Mouse (Mus musculus) adrenal gland, adult 2 months (tissue): ENCODE measurements at regions not wholly inside any gene's neighbourhood (a gene's known extent, or its start where the extent isn't known, plus 50 kb on each side); places are given as distances from the start of the nearest gene placed in this dataset.

Experiments
- DNase-seq: peaks from one replicate; pipeline ENCODE4 v3.0.0; 2021

- no peak for DNase-seq
Measured at GRCm38 (mm10) chr2:137821344-137821916, 434.9 kb upstream of the Btbd3 start.

DNA sequence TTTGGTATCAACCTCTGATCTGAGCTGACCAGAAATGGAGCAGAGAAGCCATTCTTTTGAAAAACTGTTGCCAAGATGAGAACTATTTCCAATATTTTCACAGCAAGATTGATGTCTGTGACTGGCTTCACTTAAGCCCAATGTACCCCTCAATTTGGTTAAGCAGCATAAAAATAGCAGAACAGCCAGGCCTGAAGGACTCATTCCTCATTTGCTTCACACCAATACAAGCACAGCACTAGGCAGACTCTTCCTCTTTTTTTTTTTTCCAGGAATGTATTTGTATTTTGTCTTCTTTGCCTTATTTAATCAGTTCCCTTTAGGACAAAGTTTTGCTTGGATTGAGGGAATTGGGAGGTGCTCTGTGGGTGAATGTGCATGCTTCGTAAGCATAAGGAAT lies 441.4 kb upstream of the Btbd3 start:
- DNase-seq: no peak

DNA sequence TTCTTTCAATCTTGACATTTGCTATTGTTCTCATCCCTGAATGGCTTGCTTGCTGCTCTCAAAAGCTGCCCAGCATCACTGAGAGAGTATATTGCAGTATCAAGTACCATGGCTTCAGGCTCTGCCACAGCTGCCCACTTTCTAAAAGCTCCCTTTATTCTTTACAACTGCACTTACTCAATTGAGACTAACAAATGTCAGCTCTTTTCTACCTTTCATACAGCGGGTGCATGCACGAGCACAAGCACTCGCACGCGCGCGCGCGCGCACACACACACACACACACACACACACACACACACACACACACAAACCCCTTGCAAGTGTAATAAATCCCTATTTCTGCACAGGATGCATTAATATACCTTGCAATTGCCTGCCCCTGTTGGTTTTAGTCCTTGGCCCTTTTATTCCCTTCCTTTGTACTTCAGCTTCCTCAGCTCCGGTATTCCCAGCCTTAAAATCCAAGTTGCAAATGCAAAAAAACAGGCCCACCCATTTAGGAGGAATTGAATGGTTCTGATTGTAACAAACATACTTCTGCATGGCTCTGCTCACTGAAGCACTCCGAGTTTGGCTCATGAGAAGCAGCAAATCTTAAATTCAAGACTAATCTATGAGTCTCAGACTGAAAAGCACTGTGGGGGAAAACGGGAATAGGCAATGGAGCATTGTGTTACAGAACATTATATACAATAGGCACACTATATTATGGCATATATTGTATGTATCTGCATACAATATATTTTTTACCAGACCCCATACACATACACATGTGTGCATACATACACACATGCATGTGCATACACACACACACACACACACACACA lies 447.7 kb upstream of the Btbd3 start:
- no peak for DNase-seq

DNA sequence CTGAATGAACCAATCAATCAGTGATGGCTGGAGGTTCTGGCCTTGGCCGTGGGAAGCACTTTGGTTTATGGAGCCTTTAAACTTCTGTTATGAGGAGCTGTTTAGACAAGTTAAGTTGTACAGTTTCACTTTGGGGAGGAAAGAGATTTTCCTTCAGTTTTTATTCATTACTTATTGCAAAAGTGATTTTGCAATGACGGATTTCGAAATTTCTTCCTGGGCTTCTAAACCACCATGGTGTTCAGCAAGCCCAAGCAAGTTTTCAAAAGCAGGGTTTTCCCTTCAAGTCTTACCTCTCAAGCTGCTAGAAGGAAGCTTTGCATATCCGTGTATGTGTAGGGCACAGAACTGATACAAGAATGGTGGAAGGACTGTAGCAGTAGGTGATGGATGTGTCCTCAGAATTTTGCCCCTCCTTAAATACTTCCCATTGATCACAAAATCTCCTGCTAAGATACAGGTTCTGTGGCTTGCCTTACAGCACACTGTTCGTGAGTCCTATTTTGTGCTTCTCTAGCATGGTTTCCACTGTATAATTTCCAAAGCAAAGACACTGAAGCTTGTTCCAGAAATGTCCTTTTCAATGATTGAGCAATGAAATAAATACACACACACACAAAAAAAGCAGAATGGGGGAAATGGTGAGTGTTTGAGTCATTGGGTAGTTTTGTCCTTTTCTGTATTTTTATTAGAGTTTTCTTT lies 448.6 kb upstream of the Btbd3 start:
- DNase-seq: peak; percentile 7

GRCm38 (mm10) chr2:137794841-137795240 lies 461.5 kb upstream of the Btbd3 start:
- no peak for DNase-seq

- no peak for DNase-seq
Measured at GRCm38 (mm10) chr2:137784091-137784490, 472.3 kb upstream of the Btbd3 start.

GRCm38 (mm10) chr2:137777430-137777829 lies 478.9 kb upstream of the Btbd3 start:
- no peak for DNase-seq

DNA sequence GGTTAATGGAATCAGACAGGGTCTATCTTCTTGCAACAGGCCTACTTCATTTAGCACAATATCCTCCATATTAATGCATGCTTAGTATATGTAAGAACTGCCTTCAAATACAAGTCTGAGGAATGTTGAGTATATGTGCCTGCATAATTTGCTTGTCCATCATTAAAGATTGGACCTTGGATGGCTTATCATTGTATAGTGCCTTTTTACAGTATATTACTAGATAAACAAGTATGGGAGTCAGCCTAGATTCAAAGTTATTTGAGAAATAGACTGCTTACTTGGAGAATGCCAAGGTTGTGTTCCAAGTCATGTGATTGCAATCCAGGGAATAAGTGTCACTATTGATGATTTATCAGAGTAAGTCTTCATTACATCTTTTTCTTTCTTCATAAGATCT lies 491.6 kb upstream of the Btbd3 start:
- no peak for DNase-seq

GRCm38 (mm10) chr2:137759455-137759854 lies 496.9 kb upstream of the Btbd3 start:
- DNase-seq: no peak

- DNase-seq: no peak
Measured at GRCm38 (mm10) chr2:137758389-137758788, 498.0 kb upstream of the Btbd3 start.

- no peak for DNase-seq
Measured at GRCm38 (mm10) chr2:137757231-137758212, 498.8 kb upstream of the Btbd3 start.

DNA sequence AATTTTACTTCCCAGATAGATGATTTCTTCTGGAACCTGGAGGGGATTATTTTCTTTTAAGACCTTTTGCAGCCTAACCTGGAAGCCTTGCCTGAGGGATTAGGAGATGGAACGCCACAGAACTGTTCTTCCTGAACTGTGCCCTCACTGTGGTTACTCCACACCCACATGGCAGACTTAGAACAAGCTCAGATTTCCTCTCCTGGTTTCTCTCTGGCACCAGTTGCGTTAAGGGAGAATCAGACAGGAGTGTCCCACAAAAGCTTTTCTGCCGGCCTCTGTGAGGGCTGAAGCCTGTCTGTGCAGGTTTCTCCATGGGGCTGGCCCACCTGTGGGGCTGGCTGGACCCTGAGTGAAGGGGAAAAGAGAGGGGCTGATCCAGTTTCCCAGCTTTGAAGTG lies 500.1 kb upstream of the Btbd3 start:
- DNase-seq: no peak

DNA sequence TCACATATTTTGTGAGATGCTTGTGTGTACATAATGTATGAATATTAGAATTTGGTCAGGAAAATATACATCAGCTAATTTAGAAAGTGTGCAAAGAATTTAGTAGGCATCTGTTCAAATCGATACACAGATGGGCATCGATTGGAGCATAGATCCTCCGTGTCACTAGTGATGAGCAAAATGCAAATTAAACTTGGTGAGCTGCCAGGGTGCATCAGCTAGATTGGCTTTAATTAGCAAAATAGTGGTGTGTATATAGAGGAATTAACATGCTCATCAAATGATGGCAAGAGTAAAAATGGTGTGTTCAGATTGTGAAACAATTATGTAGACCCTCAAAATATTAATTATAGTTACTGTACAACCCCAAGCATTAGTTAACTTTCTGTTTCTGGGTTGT lies 501.9 kb upstream of the Btbd3 start:
- no peak for DNase-seq

DNA sequence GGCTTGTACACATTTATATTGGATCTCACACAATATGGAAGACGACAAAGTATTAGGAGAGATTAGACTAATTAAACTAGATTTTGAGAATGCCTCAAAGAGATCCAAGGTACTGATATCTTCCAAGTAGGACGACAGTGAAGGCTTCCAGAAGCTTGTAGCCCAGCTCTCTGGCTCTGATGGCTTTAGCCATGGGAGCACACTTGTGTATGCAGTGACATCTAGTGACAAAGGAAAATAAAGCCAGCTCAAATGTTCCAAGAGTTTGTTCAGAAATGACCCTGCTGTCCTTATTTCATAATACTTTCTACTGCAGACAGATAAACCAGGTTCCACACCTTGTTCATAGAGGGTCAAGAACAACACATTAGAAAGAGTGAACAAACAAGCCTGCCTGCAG lies 524.0 kb upstream of the Btbd3 start:
- peak; percentile 41 for DNase-seq

GRCm38 (mm10) chr2:137730472-137730931 lies 525.9 kb upstream of the Btbd3 start:
- no peak for DNase-seq

DNA sequence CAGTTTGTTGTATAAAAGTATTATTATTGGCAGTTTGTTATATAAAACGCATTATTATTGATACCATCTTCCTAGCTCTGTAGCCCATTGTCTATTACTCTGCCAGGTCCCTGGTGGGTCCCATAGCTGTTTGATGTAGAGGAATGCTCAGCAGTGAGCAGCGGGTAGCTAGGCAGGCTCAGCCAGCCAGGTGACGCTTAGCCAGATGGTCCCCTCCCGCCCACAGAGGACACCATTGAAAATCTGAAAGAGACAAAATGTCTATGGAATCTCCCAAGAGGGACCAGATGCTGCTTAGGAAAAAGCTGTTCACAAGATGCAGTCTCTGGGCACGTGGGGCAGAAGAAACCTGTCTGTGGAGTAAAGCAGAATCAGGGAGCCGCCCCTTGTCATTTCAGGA lies 526.5 kb upstream of the Btbd3 start:
- no peak for DNase-seq

DNA sequence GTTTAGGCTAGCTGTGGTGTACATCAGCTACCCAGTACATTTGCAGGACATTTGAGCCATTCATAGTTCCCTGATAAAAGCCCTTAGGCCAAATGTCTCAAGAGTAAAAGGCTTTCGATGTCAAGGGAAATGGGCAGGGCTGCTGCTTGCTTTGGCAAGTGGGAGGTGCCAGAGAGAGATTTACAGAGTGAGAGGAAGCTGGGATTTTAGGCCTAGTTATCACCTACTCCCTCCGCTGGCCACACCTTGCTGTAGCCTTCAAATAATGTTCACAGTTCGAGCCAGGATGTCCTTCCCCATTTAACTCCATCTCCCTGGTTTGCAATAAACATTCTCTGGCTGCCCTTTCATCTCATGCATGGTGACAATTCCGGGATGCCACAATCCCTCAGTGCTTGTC lies 527.2 kb upstream of the Btbd3 start:
- DNase-seq: no peak

GRCm38 (mm10) chr2:137723651-137724050 lies 532.7 kb upstream of the Btbd3 start:
- DNase-seq: peak; percentile 70

DNA sequence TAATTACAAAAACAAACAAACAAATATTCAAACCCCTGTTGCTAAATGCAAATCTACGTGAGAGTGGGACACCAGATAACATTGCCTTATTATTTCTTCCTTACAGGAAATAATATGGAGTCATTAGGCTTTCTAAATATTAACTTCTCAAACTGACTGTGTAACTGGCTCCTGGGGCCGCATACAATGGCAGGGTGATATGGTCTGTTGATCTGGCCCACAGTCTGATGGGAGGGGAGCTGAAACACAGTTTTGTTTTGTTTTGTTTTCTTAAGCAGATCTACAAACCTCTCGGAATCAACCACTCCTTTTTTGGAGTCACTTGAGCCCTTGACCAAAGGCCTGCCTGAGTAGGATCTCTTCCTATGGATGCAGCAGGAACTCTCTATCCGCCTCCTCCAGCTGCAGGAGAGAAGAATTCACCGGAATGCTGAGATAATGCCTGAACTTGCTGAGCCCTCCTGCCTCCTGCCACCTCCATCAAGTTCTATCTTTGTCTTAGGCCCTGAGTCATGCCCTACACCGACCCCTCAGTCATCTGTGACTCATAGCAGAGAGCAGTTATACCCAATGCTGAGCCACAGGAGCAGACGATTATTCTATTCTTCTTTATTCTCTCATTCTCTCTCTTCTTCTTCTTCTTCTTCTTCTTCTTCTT lies 534.5 kb upstream of the Btbd3 start:
- peak; percentile 55 for DNase-seq

DNA sequence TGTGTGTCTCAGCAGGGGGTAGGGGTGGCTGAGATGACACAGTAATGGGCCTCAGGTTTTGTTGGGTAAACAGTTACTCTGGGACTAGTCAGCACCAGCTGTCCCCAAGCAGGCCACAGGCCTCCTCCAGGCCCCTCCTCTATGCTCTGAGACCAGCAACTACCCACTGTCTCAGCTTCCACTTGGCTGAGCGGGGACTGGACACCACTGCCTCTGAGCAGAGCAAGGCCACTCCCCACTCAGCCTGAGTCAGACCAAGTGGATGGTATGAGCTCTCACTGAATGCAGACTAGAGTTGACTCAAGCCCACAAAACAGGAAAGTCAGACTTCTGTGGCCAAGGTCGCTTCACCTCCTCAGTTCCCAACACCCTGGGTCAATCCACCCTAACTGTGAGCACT lies 540.5 kb upstream of the Btbd3 start:
- peak; percentile 81 for DNase-seq

DNA sequence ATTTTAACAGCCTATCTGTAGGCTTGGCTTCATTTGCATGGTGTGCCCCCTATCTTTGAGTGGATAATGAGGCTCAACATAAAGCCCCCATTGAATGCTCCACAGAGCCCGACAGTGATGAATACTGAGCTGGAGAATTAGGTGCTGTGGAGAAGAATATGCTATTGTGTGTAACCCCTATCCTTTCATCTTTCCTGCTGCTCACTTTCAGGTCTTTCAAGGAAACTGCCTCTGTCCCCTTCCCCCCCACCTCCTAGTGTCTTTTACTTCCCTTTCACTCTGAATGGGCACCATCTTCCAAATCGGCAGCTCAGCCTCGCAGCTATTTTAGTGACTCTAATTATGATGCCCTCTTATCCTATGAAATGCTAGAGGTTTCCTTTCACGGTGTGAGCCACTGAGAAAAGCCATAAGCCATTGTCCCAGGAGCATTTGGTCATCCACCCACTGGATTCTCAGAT lies 549.8 kb upstream of the Btbd3 start:
- no peak for DNase-seq
